Mouse (Mus musculus) A20 (cell line): ENCODE data around the gene Tead4.
"Not testable (repeated sequence)": the region's sequence is repeated elsewhere in the genome, so short reads cannot be mapped to it uniquely, and the experiment has no call there.

Source experiments
- DNase-seq: peaks from one replicate; pipeline ENCODE4 v3.0.0-alpha.2; 2011; ENCODE audit warnings: low read depth, low spot score

The Tead4 gene

DNA sequence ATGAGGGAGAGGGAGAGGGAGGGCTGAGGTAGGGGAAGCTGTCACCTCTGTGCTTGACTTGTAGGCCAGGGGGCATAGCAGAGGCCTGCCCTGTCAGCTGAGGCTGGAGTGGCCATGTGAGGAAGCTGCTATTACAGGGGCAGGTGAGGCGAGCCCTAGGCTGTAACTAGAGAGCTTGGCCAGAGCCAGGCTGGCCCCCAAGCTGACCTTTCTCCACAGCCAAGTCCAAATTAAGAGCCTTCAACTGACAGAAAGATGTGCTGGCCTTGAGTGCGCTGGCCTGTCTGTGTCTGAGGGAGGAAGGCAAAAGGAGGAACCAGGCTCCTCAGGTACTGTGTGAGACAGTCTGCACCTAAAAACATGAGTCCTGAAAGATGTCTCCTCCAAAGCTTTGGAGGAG, 47.5 kb downstream of the Tead4 start:
- DNase-seq = no peak

DNA sequence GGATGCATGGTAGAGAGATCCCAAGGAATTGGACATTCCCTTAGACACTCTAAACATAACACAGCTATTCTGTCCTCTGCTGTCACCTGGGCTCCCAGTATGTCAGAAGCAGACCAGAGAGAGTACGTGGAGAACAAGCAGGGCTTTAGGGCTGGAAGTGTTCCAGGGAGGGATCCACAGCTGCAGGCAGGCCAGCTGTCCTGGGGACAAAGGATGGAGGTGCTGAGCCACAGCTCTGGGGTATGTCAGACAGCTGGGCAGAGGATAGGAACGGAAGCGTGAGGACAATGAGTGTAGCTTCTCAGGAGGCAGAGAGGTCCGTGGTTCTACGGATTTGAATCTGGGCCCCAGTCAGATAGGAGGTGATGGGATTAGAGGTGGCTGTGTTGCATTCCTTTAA, 50.0 kb downstream of the Tead4 start:
- DNase-seq = no peak

DNA sequence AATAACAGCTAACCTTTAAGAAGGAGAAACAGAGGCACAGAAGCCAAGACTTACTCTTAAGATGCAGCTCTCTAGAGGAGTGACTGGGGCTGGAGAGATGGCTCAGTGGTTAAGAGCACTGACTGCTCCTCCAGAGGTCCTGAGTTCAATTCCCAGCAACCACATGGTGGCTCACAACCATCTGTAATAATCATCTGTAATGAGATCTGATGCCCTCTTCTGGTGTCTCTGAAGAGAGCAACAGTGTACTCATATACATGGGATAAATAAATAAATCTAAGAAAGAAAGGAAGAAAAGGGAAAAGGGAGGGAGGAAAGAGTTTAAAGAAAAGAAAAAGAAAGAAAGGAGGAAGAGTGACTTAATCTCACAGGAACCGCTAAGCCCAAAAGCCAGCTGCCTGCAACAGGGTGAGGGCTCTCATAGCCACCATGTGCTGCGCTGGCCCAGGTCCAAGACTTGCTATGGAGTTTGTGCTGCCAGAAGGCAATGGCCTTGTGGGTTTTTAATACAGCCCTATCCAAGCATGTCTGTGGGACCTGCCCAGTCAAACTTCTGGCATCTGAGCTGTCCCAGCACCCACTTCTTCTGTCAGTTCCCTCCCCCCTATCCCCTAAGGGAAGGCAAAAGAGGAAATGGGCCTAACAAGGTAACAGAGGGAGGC, 63.4 kb downstream of the Tead4 start:
- DNase-seq = peak; percentile 22

DNA sequence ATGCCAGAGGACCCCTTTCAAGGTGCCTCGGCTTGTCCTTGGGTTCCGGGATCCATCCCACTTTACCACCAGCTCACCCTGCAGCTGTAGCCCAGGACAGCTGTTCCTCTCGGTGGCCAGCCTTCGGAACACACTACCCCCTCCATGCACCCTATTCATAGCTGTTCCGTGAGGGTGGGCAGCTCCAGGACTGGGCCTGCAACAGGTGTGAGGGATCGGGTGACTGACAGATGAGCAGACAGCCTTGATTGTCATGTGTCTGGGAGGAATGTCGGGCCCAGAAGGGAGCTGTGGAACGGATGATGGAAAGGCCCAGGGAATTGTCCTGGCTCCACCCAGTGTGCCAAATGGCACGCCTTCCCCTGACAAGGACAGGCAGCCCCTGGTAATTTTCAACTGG, 64.0 kb downstream of the Tead4 start:
- no peak for DNase-seq

DNA sequence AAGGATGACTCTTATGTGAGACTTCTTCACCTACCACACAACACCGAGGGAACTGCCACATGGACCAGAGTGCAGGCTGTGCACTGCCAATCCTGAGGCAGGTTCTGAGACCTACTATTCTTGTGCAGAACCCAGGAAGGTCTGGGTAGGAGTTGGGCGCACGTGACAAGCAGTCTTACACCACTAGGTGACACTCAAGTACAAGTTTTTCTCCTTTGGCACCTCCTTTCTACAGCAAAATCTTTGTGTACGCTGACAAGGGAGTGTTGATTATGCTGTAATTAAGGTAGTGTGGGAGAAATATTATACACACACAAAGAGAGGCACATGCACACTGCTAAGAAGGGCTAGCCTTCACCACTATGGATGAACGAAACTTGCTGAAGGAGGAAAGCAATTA, 66.4 kb downstream of the Tead4 start:
- DNase-seq = peak; percentile 40

DNA sequence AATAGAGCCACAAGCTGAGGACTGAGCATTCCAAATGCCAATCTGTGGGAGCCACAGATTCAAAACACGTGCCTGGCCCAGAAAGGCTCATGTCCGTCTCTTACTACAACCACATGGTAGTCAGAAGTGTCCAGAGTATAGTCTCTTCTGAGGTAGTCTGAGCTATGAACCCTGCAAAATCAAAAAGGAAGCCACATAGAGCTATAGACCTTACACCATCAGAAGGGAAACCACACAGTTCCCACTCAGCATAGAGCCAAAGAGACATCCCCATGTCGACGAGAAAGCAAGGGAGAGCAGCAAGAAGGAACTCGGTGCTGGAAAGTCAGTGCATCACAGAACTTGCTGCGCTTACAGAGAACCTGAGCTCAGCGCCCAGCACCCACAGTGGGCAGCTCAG, 68.4 kb downstream of the Tead4 start:
- DNase-seq = no peak

DNA sequence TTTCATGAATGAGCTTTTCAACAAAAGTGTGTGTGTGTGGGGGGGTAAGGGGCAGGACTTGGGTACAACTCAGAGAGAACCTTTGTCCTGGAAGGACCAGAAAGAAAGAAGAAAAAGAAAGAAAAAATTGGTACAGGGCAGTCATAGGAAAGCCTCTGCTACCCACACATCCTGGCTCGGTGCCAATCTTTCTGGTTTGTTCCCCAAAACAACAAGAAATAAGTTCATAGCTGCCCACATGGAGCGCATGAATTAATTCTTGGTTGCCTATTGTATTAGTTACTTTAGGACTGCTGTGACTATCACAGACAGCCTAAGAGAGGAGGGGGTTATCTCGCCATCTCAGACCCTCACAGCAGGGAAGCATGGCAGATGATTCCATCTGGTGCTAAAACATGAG, 68.9 kb downstream of the Tead4 start:
- DNase-seq = no peak

DNA sequence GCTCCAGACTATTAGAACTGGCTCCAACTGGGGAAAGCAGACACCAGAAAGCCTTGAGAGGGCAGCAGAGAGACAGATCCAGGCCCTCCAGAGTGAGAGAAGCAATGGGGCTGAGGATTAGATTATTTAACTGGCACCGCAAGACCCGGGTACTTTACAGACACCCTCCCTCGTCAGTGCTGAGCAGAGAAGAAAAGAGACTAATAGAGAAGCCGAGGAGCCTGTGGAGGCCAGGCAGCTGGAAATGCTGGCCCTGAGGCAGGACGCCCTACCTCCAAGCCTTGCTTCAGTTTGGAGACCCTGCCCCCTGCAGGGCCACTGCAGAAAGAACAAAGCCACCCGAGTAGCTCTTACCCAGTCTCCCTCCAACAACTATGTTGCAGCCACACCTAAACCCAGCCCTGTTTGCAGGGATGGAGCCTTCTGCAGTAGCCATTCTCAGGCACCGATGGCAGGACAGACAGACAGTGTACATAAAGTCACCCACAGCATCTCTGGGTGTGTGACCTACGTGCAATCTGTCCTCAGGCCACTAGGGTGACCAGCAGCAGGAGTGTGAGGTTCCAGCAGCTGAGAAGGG, 73.1 kb downstream of the Tead4 start:
- DNase-seq = peak; percentile 63

DNA sequence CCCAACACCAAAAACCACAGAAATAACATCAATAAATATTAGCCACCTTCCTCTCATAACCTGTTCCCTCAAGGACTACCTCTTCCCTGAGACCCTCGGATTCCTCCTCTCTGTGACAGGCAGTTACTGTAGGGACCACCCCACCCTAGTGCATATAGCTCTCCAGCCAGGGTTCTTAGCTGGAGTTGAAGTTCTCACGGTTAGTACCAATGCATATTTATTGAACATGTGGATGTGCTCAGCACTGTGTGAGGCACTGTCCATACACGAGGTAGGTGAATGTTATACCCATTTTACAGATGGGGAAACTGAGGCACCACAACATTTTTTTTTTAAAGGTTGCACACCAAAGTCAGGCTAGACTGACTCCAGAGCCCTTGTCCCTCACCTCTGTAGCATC, 73.7 kb downstream of the Tead4 start:
- no peak for DNase-seq

DNA sequence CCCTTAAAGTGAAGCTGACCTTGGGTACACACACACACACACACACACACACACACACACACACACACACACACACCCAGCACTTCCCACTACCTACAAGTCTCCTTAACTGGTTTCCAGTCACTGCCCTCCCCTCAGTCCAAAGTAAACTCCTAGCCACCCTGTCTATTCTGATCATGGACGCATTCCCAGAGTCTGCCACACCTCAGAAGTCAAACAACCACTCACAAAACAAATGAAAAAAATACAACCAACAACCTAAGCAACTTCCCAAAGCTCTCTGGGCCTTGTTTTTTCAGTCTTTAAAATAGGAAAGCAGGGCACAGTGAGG, 74.8 kb downstream of the Tead4 start:
- DNase-seq = no peak

DNA sequence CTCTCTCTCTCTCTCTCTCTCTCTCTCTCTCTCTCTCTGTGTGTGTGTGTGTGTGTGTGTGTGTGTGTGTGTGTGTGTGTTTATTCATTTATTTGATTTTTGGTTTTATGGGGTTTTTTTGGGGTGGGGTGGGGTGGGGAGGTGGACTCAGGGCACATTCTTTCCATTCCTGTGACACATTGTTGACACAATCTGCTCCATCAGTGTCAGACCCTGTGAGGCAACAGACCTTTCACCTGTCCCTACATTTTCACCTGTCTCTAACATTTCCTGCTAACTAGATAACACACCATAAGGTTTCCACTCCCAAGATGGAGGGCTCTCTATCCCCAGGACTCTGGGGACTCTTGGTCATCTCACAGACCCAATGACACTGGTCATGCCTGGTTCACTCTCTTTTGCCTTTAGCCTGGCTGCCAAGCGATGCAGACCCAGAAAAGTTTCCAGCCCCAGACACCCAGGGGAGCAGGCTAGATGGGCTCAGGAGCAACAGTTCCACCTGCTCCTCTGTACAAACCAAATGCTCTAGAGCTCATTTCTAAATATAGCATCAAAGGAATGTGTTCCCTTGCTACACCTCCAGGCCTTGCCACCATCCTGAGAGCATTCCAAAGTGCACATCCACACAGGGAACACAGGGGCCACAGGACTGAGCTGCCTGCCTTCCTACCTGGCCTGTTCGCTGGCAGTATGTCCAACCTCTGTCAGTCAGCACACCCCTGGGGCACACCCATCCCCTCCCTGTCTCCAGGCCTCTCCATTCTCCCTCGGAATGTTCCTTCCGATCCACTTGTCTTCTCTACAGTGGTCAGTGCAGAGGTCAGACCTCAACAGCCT, 75.4 kb downstream of the Tead4 start:
- no peak for DNase-seq

DNA sequence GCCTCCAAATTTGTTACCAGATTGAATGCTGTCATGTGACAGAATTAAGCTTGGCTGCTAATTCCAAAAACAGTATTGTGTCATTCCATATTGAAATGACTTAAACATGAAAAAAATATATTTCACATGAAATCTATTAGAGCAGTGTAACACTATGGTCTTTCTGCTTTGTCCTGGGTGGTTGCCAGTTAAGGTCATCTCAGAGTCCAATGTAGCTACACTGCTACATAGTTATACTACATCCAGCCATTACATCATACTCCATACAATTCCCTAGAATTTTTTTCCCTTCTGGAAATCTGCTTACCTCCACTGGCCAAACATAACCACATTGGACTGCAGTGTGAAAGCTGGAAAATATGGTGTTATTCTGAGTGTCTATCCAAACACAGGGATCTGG, 77.5 kb downstream of the Tead4 start:
- no peak for DNase-seq

DNA sequence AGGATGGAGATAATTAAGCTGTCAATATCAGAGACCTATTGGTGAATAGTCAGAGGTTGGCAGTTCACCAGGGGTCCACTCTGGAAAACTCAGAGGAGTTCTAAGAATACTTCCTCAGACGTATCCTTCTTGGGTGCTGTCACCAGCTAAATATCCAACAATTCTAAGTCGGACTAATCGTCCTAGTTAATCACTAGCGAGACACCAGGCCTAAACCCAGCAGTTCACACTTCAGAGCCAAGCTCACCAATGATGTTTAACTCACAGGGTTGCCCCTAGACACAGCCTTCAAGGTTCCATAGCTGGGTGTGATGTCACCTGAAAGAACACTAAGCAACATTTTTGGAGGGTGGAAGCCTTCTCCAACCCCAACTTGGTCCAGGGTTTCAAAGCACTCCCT, 85.6 kb downstream of the Tead4 start:
- DNase-seq = not testable (repeated sequence)

DNA sequence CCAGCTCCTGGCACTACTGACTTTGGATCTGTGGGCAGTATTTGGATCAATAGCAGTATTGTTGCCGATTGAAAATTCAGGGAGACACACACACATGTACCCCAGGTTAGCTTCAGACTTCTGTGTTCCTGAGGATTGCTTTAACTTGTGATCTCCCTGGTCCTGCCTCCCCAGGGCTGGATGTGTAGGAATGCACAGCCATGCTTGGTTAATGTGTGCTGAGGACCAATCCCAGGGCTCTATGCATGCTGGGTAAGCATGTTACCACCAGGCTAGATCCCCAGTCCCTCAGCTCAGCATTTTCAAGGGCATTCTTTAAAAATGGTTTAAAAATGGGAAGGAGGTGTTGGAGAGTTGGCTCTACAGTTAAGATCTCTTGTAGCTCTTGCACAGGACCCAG, 91.4 kb downstream of the Tead4 start:
- not testable (repeated sequence) for DNase-seq

DNA sequence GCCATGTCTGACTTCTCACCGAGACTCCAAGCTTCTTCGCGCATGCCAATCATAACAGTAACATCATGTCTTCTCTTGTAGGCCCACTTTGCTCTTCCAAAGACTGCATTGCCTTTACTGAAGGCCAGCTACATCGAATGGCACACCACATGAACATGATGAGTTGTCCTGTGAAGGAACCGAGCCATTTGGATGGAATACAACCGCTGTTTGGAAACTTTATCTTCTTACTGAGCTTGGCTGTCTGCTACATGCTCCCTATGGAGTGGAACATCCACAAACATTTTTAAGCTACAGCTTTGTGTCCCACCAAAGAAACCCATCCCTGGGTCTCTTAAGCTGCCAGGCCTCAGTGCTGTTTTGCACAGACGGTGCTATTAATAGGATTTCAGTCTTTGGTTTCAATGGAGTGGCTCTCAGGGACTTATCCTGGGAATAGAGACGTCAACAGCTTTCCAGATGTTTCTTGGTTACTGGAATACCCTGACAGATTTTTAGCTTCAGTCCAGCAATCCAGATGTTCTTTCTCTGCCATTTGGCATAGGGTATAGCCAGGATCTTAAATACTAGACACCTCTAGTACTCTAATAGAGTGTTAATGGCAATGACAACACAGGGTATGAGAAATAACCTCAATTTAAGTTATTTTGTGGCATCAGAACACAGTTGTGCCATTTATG, 92.0 kb downstream of the Tead4 start:
- DNase-seq = no peak

DNA sequence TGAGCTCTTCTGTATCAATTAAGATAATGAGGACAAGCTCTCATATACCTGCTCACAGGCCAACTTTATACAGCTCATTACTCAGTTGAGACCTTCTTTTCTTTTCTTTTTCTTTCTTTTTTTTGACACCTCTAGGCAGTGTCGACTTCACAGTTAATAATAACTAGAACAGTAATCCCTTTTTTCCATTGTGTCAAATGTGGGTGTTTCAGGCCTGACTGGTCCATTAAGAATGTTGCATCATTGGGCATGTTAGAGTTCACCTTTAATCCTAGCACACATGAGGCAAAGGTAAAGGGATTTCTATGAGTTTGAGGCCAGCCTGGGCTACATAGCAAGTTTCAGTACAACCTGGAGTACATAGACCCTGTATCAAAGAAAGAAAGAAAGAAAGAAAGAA, 97.1 kb downstream of the Tead4 start:
- DNase-seq = no peak

DNA sequence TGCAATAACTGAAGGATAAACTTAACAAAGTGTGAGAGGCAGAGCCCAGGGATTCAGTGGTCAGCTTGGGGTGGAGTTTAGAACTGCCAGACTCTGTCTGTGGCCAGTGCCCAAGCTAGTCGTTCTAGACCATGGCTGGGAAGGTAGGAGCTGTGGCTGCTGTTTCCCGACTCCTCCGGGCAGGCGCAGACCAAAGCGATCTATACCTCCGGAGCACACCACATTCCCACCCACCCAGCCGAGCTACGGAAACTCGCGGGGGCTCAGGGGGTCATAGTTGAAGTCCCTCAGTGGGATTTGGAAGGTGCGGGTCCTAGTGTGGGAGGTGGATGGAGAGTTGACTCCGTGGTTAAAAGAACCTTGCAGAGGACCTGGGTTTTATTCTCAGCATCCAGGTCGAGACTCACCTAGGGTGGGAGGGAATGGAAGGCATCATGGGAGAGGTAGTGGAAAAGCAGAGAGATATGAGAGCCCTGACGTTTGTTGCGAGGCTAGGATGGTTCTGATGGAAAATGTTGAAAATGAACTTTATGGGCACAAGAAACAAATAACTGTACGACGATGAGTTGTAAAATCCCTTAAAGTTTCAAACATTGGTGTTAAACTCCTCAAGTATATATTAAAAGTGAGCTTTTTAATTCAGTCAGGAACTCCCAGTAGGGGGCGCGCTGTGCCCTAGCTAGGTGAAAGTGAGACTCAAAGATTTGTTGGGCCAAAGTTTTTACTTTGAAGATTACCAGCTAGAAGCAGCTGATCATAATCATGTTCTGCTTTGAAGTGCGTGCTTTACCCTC, 99.6 kb downstream of the Tead4 start:
- peak; percentile 85 for DNase-seq

DNA sequence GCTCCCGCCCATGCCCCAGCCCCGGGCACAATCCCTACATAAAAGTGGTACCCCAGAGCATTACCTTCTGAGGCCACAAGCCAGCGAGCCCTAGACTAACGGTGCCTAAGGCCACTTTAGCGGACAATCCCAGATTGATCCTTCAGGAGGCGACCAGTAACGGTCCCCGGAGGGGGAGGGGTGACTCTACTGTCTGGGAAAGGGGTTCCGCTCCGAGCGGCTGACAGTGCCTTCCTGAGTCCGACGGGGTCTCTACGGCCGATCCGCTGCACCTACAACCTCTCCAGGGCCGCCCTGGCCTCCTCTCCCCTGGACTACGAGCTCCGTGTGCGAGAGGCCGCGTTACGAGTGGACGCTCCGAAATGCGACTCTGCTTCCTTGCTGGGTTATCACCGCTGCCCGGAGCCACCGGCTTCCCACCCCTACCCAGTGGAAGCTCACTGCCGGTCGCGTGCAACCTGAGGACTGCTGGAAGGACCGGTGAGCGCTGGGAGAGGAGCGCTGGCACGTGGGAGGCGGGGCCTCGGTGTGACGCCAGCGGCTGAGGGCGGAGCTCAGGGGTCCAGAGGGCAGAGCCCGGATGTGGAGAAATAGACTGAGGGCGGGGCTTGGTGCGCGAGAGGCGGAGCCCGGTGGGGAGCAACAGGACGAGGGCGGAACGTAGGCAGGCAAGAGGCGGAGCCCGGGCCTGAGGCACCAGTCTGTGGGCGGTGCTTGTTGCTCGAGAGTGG, 100.3 kb downstream of the Tead4 start:
- peak; percentile 98 for DNase-seq

DNA sequence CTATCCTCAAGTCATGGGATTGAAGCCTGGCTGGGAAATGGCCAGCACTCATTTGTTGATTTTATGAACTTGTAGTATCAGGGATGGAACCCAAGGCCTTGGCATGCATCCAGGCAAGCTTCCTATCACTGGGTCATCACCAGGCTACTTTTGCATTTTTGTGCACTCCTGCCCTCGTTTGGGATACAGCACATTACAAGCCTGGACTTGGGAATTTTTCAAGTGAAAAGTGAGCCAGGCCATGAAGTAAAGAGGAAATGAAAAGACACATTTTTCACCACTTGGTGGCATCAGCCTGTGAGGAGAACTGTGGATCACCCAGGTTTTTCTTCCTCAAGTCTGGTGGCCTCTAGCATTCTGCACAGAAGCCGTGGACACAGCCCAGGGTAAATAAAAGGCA, 117.1 kb downstream of the Tead4 start:
- no peak for DNase-seq

DNA sequence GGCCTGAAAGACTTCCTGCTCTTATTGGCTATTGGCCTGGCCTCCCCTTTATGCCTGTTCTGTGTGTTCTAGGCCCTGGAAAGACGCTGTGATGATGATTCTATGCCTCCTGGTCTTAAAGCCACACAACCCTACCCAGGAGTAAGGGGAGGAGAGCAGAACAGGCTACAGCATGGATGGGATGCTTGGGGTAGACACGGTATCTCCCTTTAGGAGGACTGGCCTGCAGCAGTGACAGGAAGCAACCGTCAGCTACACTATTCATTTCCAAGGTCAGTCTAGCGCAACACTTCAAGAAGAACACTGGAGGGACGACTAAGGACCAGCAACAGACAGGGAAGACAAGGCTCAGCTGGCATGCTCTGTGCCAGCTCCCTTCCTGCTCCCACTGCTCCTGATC, 119.4 kb downstream of the Tead4 start:
- no peak for DNase-seq

DNA sequence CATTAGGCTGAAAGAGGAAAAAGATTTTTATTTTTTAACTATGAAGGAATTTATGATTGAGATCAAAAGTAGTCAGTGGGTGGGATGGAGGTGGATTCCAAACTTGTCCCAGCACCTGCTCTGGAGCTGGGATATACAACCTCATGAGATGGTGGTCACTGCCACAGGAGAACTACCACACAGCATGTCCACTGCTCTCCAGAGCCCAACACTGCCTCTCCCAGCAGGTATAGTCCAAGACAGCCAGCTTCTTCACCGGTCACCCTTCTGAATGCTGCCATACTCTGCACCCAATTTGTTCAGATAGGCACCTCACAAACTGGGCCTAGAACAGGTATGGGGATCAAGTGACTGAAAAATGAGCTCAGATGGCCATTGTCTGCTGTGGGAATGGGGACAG, 121.0 kb downstream of the Tead4 start:
- no peak for DNase-seq
